Mouse (Mus musculus): Measurements from ENCODE around the gene Ndufa8. TPM values are rescaled to one million over a fixed set of nuclear protein-coding genes. Genes with fewer than 3 reads are reported as not detected.
A peak's percentile ranks its signal among the peaks of the same experiment; 100 is the strongest.

Gene Ndufa8
- polyA plus RNA-seq (2017; shearing (Covaris generic)) = 100 to 1,000 TPM; 177 to 185 TPM

DNA sequence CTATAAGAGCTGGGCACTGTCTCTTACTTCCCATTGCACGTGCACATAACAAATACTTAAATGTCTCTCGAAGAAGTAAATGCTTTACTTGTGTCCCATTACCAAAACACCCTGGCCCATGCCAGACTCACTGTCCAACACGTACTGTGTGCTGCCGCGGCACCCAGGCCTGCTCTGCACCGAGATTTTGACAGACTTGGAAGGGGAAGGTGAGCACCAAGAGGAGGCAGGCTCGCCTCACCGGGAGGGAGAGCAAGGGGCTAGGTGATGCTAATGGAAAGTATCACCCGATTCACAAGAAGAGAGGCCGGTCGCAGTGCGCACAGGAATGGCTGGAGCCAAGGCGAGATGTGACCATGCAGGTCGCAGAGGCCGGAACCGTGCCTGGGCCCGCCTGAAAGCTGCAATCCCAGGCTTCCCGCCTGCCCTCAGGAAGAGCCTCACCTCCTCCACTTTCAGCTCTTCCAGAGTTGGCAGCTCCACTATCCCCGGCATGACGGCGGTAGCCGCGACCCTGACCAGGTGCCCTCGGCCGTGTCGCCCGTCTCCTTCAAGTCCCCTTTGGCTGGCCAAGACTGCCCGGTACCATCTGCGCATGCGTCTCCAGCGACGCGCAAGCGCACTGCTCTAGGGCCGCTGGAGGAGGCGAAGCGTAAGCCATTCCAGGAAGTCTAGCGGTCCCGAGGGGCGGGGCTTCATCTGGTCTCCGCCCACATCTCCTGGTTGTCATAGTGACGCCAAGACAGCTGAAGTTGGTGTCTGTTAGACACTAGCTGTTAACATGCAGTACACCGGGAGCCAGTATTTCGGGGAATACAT lies at the start of gene Ndufa8, which contains the start of gene Morn5:
Gene Ndufa8 (minus strand): TSS at position 659 of the 819 bp plus-strand sequence.
Gene Morn5 (plus strand): TSS at position 711 of the 819 bp plus-strand sequence.
- peak; percentile 98 for ATAC-seq

DNA sequence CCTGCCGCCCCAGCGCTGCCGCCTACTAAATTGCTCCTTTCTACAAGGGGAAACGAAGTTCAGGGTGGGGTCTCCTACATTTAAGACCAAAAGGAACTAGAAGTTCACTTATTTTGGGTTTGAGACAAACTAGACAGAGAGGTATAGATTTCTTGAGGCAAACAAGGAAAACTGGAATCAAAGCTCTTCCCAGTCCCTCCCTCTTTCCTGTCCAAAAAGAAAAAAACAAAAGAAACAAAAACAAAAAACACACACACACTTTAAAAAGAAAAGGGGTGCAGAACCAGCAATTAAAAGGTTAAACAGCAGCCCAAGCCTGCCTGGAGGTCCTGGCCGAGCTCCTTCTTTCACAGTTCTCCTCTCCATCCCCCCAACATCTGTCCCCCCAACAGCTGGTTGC lies 48.8 kb upstream of the Ndufa8 start:
- ATAC-seq = no peak

DNA sequence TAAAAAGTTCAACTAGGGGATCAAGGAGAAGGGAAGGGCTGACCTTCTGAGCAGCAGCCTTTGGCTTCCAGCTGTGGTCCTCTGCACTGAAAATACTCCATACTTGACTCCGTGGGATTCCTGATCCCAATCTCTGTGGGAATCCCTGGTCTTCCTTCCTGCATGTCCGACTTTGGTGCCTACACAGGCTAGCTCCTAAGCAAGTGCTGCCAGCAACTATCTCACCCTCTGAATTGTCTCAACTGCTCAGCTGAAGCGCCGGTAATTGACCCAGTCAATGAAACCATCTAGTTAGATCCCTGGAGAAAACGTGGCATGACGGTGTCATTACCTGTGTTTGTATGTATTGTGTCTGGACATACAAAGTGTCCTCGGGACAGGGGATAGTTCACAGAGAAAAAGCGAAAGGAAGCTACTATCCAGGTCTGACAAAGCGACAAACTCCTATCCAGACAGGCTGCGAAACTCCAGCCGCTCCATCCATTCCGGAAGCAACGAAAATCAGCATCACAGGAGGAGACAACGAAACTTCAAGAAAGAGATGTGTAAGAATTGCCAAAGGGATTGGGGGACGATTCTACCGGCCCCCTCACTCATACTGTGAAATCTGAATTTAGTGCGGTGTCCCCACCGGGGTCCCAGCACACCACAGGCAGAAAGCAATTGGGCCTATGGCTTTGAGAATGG lies 48.1 kb upstream of the Ndufa8 start:
- no peak for ATAC-seq

DNA sequence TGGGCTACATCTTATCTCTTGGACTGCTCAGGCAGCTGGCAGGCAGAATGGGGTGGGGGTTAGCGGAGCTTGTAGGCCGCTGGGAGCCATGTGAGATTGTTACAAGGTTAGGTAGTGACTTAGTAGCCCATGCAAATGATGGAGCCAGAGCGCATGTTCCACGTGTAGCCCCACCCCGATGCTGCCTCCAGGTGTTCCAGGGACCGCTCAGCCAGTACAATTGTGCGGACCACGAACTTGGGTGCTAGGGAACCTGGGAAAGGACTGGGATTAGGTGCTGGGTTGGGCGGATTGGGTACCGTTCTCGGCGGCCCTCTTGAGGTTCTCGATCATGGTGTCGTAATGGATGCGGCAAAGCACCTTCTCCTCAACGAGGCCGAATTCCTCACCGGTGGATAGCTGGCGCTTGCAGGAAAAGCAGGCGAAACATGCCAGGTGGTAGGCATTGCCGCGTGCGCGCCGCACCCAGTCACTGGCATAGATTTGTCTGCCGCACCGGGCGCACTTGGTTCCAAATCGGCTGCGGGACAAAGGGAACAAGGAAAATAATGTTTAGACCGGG lies 44.8 kb upstream of the Ndufa8 start:
- no peak for ATAC-seq

DNA sequence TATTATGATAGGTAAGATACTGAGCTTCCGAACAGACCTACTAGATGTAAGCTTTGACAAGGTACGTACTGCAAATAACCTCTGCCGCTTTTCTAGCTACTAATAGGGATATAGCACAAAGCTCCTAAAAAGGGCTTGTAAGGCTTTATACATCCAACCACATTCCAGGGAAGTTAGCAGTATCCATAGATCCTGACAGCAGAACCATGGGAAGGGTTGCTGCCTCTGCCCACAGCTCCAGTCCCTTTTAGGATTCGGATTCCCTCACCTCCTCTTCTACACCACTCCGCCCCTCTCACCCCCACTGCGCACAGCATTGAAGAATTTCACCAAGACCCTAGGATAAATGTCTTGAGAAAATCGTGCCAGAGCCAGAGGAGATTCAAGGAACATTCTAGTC lies 44.1 kb upstream of the Ndufa8 start:
- no peak for ATAC-seq

DNA sequence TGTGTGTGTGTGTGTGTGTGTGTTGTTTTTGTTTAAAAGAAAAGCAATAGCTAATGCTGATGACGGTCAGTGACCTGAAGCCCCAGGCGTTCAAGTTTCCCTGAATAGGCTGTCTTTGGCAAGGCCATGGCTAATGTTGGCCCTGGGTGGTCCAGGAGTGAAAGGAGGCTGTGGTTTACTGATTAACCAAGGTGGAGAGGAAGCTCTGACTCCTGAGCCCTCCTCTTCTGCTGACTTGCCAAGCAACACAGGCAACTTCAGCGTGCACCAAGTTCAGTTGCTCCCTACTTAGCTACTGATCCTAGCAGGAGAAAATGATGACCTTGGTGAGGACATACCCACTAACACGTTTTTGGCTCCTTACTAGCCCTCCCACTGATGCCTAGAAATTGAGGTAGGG lies 43.5 kb upstream of the Ndufa8 start:
- no peak for ATAC-seq

DNA sequence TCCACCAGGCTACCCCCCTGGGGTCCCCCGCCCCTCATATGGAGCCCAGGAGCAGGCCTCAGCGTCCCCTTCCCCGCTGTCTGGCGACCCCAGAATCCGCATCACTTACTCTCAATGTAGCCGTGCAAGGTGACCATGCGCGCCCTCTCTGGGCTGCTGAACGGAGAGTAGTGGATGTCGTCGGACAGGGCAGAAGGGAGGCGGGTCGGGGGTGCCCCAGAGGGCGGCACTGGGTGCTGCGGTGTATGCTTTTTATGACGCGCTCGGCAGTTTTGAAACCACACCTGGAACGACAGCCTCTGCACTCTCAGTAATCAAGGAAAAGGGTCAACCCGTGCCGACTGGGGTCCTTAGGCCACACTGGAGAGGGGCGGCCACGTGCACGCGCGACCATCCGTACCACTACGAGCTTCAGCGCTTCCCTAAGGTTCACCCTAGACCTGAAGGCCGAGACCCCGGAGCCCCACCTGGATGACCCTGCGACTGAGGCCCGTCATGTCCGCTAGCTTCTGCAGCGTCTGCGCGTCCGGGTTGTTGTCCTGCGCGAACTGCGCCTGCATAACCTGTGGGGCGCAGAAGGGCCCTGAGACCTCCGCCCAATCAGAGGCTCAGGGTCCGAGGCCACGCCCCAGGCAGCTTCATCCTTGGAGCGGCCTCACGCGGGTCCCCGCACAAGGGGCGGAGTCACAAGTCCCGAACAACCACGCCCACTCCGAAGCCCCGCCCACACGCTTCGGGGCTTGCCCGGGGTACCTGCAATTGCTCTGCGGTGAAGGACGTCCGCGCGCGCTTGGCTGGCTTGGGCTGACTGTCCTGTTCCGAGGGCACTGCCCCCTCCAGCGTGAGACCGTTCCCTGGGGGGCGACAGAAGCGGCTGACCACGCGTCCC lies 41.9 kb upstream of the Ndufa8 start:
- ATAC-seq = peak; percentile 34

DNA sequence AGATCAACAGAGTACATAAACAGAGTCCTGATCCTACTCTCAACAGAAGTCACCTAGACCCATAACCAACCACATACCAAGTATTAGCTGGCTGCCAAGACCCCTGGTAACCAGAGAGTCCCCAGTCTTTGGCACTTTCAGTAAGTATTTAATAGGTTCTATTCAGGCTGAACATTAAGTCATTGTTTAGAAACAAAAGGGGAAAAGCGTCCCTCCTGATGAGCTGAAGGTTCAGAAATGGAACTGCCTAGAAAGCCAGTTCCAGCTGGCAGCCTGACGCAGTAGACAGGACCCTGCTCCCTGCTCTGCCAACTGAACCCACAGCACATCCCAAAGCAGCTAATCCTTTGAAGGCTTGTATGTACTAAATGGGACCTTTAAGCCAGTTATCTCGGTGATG lies 40.0 kb upstream of the Ndufa8 start:
- ATAC-seq = no peak

DNA sequence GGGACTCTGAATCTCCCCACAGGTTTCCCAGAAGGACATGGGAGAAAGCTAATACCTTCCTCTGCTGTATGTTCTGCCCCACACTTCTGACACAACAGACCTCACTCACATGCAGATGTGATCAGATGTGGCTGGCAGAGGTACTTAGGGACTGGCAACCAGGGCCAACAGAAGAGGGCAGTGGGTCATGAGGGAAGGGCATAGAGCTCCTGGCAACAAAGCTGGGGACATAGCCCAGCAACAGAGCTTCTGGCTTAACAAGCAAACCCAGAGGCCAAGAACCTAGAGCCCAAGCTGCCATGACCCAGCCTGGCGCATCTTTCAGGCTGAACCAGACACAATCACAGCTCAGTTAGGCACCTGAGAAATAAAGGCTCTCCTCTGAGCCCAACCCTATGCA lies 35.8 kb upstream of the Ndufa8 start:
- ATAC-seq = no peak

DNA sequence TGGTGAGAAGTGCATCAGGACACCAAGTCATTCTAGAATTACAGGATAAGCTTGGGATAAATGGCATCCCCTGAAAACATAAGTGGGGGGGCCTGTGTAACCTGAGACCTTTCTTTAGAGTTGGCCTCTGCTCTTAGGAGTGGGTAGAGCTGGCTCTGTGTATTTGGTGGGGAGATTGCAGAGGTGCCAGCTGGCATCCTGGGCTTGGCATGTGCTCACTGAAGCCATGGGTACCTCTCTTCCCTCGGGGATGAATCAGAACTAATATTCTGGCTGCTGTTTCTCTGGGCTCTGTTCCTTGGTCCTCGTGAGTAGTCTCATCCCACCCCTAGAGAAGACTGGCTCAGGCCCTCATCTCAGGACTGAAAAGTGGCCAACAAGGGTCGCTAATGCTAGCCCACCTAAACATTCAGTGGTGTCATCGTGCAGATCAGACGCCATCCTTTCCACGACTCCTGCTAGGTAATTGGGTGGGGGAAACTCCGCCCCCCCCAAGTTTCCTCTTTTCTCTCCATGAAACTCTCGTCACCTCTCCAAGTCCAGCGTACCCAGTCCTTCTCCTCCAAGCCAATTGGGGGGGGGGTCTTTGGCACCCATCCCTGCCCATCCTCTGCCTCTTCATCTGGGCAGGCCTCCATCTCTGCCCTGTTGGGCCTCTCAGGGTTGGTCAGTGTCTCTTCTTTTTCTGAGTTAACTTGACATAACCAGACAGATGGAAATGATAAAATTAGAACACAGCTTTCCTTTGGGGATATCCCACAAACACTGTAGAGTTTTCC lies 33.8 kb upstream of the Ndufa8 start:
- ATAC-seq = no peak

DNA sequence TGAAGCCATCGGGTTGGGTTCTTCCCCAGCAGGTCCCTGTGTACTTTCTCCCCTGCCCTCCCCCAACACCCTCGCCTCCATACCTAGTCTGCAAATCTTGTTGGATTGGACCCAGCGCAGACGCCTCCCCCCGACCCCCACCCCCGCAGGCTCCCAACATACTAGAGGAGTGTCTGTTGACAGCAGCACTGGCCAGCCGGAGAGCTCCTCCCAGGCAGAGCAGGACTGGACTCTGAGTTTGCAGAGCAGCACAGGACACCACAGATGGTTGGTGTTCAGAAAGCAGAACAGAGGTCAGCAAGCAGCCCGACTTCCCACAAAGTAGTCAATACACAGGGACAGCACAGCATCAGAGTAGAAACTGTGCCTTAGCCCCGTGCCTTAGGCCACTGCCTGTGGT lies 32.2 kb upstream of the Ndufa8 start:
- ATAC-seq = no peak

DNA sequence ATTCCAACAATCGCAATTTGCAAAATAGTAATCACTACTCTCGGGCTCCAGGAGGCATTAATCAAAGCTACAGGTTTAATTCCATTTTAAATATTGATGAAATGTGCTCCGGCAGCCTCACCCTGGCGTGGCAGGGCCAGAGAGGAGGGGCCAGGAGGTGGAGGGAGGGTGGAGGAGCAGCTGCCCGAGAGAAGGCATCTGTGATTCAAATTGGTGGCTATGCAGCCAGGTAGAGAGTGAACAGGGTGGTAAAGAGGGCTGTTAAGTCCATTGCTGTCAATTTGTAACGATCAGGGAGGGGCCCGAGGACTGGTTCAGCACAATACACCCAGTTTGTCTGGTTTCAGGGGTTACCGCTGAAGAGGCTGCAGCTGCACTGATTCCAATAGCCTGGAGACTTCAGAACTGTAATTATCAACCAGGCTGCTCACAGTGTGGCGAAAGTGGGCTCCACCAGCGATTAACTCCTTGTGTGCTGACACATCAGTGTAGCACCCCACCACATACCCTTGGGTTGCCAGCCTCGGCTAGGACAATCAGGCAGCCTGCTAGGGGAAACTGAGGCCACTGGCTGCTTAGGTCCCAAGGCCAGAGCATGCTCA lies 28.1 kb upstream of the Ndufa8 start:
- ATAC-seq = no peak

DNA sequence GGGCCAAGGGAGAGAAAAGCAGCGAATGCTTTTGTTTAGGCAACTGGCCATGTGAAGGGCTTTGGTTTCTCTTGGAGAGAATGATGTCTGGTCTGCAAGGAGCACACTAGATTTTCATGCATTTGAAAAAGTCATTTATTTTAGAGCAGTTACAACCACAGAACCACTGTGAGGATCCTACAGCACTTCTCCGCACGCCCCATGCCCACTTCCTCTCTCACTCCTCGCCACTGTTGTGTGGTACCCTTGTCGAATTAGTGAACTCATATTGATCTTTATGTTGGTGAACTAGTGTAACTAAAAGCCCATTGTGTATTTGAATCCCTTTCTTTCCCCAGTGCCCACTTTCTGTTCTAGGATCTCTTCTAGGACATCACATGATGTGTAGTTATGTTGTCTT lies 26.0 kb upstream of the Ndufa8 start:
- ATAC-seq = no peak

DNA sequence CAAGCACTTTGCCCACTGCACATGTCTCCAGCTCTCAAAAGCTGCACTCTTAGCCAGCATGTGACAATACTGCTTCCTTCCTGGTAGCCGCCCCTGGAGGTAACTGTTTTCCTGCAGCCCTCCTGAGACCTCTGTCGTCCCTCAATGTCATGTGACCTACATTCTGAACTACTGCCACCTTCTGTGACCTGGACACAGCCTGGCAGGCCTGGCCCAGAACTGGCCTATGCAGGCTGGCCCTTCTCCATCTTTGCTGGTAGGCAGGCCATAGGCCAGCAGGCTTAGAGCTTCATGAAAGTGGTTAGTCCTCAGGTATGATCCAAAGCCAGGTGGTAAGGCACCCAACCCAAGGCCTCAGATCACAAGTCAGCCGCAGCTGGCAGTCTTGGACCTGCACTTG lies 24.6 kb upstream of the Ndufa8 start:
- ATAC-seq = no peak

DNA sequence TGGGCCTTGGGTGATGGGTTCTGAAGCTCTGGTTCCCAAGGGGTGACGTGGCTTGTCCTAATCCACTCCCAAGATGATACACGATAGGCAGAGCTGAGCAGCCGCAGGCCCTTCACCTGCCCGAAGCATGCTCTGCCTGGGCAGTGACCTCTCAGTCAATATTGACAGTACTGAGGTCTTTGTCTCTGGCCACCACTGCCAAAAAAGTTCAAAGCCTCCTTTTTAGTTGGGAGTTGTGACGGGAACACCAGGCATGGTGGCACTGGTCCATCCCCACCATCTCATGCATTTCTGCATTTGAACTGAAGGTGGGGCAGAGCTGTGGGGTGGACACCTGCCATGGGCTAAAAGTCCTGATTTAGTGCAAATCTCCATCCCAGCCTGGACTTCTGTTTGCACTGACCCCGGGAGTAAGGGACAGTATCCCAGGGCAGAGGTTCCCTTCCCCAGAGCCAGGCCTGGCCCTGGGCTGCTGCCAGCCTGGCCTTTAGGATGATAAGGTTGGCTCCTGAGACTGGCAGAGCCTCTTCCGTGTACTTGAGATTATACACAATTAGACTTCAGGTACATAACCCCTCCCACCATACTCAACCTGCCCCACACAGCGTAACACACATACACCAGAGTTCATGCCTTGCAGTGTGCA lies 22.6 kb upstream of the Ndufa8 start:
- no peak for ATAC-seq

DNA sequence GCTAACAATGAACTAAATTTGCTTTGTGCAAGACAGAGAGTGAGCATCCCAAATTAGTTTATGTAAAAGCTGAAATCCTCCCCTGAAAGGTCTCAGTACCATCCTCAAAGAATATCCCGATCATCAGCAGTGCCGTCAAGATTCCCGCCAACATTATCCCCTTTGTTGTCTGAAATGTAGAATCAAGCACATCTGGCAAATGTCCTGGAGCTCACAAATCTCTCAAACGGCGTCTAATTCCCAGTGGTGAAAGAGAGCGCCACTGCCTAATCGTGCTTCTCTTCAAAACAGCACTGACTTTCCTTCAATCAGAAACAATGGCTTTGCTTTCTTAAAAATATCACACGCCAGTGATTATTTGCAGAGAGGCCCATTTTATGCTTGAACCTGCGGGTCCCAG lies 17.9 kb upstream of the Ndufa8 start:
- no peak for ATAC-seq

DNA sequence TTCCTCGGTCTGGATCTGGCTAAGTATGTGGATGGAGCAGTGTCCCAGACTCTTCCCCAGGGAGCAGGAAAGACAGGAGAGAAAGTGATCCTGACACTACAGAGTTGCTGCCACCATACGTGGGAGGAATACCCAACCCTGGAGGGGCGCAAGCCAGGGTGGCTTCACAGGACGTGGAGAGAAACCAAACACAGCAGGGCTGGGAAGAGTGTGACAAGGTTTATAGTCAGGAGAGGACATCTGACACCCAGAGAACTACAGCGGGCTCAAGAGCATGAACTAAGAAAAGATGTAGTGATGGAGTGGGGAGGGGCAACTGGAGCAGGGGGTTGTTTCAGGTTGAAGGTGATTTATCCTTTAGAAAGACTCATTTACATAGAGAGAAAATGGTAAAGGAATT lies 12.2 kb upstream of the Ndufa8 start:
- ATAC-seq = no peak

DNA sequence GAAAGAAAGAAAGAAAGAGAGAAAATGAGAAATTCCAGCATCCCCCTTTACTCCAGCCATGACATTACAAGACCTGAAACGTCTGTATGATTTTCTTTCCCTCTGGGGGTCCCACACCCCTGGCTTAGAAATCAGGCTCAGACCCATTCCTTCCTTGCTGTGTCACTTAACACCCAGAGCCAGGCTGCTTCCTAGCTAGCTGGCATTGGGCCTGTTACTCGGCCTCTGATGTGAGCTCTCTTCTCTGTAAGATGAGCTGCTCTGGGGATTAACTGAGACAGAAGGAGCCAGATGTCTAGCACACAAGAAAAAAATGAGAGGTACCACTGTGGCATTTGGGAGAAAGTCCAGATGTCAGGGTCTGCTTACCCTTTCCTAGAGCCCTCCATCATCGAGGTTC lies 7.0 kb upstream of the Ndufa8 start:
- no peak for ATAC-seq

DNA sequence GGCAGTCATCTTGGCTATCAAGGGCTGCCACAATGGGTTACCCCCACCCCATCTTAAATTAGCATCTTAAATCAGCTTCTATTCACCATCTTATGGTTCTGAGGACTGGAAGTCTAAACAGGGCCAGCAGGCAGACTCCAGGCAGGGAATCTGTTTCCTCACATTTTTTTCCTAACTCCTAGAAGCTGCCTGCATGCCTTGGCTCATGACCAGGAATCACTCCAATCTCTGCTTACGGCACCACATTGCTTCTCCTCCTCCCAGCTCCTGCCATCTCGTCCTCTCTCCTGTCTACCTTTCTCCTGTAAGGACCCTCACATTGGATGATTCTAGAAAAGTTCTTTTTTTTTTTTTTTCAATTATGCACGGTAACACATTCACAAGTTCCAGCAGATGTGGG lies 4.0 kb upstream of the Ndufa8 start:
- ATAC-seq = no peak

DNA sequence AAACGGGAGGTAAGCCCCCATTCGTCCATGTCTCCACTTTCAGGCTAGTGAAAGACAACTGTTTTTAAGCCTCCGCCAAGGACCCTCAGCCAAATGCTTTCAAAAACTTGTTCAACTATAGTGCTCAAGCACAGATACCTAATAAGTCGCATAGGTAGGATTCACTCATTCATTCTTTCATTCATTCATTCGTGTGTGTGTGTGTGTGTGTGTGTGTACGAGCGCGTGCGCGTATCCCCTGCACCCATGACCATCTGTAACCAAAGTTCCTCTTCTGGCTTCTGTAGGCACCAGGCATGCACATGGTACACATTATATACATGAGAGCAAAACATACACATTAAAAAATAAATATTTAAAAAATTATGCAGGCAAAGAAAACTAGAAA lies 355 bp upstream of the Ndufa8 start:
- ATAC-seq = no peak

DNA sequence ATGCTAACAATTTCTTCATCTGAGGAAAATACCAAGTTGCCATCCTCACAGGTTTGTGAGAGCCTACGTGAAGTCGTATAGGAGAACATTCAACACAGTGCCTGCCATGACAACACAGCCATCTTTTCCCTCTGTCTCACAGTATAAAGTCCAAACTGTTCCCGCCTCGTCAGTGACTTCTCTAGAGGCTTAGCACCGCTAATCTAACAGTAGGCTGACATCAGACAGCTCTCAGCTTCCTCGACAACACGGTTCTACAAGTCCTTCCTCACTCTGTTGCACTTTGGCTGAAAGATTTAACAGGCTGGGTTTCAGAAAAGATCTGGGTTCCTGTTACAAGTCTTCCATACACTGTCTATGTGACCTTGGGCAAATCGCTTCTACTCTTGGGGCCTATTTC lies 1.0 kb downstream of the Ndufa8 start:
- no peak for ATAC-seq

Measured in CD4-positive, CD25-positive, alpha-beta regulatory T cell, adult 4 months (primary cell).